Mouse (Mus musculus) monocyte, adult 2 months (primary cell): ENCODE measurements at regions not wholly inside any gene's neighbourhood (a gene's known extent, or its start where the extent isn't known, plus 50 kb on each side); places are given as distances from the start of the nearest gene placed in this dataset.

Experiments used
- DNase-seq, 2 experiments: peaks; one replicate each; pipeline ENCODE4 v3.0.0; 2022; ENCODE audit warnings: low spot score in 2 of 2, low read depth in 1 of 2

GRCm38 (mm10) chr15:11774717-11775116 lies 132.4 kb downstream of the Npr3 start:
- DNase-seq: no peak

DNA sequence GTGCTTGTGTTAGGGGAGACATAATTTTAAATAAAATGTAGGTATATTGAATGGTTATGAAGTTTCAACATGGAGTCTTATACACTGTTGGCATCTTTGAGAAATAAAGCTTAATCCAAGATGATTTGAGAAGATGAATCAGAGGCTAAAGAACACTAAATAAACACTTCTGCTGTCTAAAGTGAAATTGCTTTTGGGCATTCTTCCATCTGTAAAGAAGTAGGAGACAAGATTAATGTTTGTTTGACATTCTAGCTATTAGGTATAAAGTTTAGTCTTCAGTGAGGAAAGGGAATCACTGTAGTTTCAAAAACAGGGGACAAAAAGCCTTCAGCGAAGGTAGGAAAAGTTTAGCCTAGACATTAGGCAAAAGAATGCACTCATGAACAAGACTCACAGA lies 136.5 kb downstream of the Npr3 start:
- DNase-seq: no peak

DNA sequence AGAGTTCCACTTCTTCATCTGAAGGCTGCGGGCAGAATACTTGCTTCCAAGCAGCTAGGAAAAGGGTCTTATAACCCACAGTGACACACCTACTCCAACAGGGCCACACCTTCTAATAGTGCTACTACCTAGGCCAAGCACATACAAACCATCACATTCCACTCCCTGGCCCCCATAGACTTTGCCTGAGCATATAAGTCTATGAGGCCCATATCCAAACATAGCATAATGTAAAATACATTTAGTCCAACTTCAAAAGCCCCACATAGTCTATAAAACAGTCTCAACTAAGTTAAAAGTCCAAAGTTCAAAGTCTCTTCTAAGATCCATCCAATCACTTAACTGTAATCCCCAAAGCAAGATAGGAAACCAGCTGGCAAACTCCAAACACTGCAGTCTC lies 149.1 kb downstream of the Npr3 start:
- no peak for DNase-seq

GRCm38 (mm10) chr15:11756786-11757185 lies 150.3 kb downstream of the Npr3 start:
- no peak for DNase-seq

- no peak for DNase-seq
Measured at GRCm38 (mm10) chr15:11753216-11753615, 153.9 kb downstream of the Npr3 start.

DNA sequence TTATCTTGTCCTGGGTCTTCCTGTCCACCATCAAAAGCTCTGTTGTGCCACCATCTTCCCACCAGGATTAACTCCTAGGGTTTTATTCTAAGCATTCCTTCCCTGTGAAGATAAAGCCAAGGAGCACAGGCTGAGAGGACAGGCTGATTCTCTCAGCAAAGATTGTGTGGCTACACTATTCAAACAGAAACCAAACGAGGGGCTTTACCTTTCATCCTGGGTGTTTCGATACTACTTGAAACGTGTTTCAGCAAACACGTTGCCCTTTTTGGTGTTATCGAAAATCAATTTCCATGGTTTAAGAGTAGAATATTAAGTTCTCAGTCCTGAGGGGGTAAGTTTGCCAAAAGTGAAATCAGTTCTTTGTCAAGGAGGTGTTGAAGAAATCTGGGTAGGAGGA lies 156.2 kb downstream of the Npr3 start:
- no peak for DNase-seq

GRCm38 (mm10) chr15:11749509-11749908 lies 157.6 kb downstream of the Npr3 start:
- no peak for DNase-seq

DNA sequence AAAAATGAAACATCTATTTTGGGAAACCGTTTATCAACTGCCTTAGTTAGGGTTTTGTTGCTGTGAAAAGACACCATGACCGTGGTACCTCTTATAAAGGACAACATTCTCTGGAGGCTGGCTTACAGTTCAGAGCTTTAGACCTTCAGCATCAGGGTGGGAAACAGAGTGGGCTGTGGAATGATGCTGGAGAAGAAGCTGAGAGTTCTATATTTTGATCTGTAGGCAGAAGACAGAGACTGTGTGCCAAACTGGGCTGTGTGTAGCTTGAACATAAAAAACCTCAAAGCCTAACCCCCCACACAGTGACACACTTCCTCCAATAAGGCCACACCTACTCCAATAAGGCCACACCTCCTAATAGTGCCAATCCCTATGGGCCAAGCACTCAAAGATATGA lies 158.8 kb downstream of the Npr3 start:
- DNase-seq: no peak

DNA sequence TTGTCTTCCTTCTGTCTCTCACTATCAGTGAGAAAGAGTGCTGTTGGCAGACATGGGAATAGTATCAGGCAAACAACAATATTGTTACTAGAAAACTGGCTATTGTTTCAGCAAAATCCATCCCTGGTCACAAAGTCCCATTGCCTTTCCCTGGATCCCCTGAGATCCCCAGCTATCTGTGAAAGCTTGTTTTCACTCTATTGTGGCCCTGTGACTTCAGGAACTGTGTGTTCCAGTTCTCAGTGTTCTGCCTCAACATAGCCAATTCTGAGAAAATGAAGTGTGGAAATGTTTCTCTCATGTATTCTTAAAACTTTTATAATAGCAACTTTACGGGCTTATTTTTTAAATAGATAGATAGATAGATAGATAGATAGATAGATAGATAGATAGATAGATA lies 160.3 kb downstream of the Npr3 start:
- DNase-seq: no peak

DNA sequence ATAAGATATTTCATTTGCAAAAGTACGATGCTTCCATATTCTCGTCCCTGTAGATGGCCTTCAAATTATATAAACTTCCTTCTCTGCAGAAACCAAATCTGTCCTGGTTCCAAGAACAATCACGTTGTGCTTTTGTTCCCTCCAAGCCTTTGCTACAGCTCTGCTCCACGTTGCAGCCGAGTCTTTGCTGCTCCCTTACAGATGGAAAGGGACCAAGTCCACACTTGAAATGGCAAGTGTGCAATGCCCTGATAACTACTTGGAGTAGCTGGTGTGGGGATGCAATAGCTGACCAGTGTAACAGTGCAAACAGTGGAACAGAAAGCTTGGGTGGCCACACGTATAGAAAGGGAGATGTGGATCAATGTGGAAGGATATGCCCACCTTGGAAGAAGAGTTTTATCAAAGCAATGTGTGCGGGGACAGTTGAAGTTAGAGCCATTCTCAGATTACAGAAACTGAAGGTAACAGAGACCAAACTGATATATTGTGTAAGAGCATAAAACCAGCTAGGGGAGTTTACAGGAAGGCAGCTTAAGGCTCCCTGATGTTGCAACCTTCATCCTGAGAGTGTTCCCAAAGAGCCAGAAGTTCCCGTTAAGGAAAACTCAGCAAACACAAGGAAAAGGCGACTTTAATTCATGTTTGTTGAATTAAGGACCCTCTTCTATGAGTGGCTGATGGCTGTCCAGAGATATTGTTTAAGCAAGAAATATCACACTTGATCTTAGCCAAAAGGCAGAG lies 161.3 kb downstream of the Npr3 start:
- no peak for DNase-seq

DNA sequence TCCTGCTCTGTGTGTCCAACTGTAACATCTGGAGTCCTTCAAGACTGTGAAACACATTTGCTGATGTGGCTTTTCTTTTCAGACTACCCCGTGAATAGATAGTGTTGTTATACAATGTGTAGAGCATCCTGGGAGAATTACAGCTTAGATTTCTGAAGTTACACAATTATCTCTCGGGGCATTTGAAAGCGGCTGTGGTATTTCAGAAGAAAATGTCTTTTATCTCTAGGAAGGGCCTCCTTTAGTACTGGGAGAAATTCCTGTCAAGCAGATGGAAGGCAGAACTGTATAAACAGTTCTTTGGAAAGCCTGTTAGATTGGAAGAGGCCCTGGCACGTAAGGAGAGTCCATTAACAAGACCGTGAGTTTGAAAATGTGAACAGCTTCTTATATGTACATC lies 162.2 kb downstream of the Npr3 start:
- DNase-seq: no peak

GRCm38 (mm10) chr15:11744296-11744695 lies 162.8 kb downstream of the Npr3 start:
- no peak for DNase-seq

- DNase-seq: no peak
Measured at GRCm38 (mm10) chr15:11742820-11743219, 164.3 kb downstream of the Npr3 start.

DNA sequence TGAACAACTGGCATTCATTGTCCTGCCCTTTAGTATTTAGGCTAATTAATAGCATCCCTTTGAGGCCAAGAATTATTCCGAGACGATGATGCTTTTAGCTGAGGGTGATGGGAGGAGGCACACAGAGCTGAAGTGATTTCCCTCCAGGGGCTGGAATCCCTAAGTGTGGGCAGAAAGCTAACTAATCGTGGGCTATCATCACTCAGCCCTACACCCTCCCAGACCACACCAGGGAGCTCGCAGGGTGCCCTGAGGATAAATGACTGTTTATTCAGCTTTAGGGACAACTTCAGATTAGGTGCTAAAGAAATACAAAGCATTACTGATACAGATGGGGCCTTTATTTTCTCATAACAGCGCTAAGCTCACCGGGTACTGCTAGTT lies 164.7 kb downstream of the Npr3 start:
- DNase-seq: no peak

- no peak for DNase-seq
Measured at GRCm38 (mm10) chr15:11741598-11742345, 165.3 kb downstream of the Npr3 start.

- DNase-seq: no peak
Measured at GRCm38 (mm10) chr15:11737436-11738000, 169.6 kb downstream of the Npr3 start.

- DNase-seq: no peak
Measured at GRCm38 (mm10) chr15:11734639-11735265, 172.3 kb downstream of the Npr3 start.

- DNase-seq: no peak
Measured at GRCm38 (mm10) chr15:11729381-11729780, 177.7 kb downstream of the Npr3 start.

- DNase-seq: no peak
Measured at GRCm38 (mm10) chr15:11725620-11726530, 181.2 kb downstream of the Npr3 start.

GRCm38 (mm10) chr15:11720645-11721044 lies 186.4 kb downstream of the Npr3 start:
- DNase-seq: no peak
